Mouse (Mus musculus): Measurements from ENCODE around the gene Luc7l2.

GRCm38 (mm10) chr6:38532500-38533420 is 18.4 kb upstream of the Luc7l2 start:
- TF ChIP-seq TAL1 (IDR thresholded peaks at IDR 0.05; ENCODE audit: low read length) (no peak), GATA1 (IDR thresholded peaks at IDR 0.05; ENCODE audit: low read length) (no peak)

Data from erythroblast, embryonic 14.5 days (primary cell).